8 mouse cellular contexts compared by ENCODE assay signal in the genomic region with DNA sequence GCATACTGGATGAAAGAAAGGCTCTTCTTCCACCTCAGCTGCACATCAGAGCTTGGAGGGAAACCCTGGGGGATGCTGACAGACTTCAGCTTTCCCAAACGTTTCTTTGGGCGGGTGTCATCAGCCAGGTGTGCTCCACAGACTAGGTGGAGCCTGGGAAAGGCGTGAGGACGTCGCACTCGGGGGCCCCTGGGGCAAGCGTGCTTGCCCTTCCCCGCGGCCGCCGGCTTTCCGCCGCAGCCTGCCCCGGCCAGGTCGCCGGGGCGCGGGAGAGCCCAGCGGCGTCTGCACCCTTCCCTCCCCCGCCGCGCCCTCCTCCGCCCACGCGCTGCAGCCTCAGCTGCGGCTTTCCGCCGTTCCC. TPM values are rescaled to one million over a fixed set of nuclear protein-coding genes. Genes with fewer than 3 reads are reported as not detected.
A peak's percentile ranks its signal among the peaks of the same experiment; 100 is the strongest.
DNase-seq lines count a peak whose midpoint lies in the region; ATAC-seq and TF ChIP-seq lines count a peak whose summit lies in the region.

No protein-coding gene starts in this region.

- no peak for DNase-seq in heart, postnatal 0 days (ENCODE audit: low spot score)
- DNase-seq in heart, postnatal 10 days, result no peak
- DNase-seq in MEL (ENCODE audit: low read depth, low spot score), result no peak
- no peak for DNase-seq in spleen, postnatal 10 days (ENCODE audit: low spot score in 2 of 2)
- DNase-seq in adipocyte (ENCODE audit: low spot score), result no peak

- no peak for TF ChIP-seq RAD21 in MEL (IDR thresholded peaks at IDR 0.05; ENCODE audit: low read depth, low read length)

- H3K4me3 ChIP-seq in heart, postnatal 0 days (ENCODE audit: low read depth, low read length), result peak overlapping the region; percentile 64
- peak overlapping the region; percentile 83 to 87 for H3K4me3 ChIP-seq in MEL (ENCODE audit: control insufficient read depth in 1 of 2, insufficient read depth in 1 of 2, low read depth in 2 of 2, low read length in 2 of 2)
- peak overlapping the region; percentile 71 for H3K4me3 ChIP-seq in forebrain, embryonic 15.5 days

- peak overlapping the region; percentile 81 for H3K4me2 ChIP-seq in heart, postnatal 0 days (ENCODE audit: low read depth, low read length)
- peak overlapping the region; percentile 92 for H3K4me2 ChIP-seq in forebrain, embryonic 15.5 days (replicated peaks)

- H3K27ac ChIP-seq in heart, postnatal 0 days (ENCODE audit: low read depth), result peak overlapping the region; percentile 93
- peak overlapping the region; percentile 79 for H3K27ac ChIP-seq in MEL (ENCODE audit: control insufficient read depth, low read depth, low read length)
- H3K27ac ChIP-seq in forebrain, embryonic 15.5 days (replicated peaks), result peak overlapping the region; percentile 92

- TF ChIP-seq POLR2A in MEL (IDR thresholded peaks at IDR 0.05; ENCODE audit: control insufficient read depth in 1 of 2, insufficient read depth in 1 of 2, low read depth in 1 of 2, low read length in 2 of 2, poor library complexity in 1 of 2), result no peak

- TF ChIP-seq EP300 in heart, postnatal 0 days (IDR thresholded peaks at IDR 0.05; ENCODE audit: low read depth), result no peak; the same call in 1 of the 2 replicates
- TF ChIP-seq EP300 in MEL (IDR thresholded peaks at IDR 0.05; ENCODE audit: low read depth in 1 of 2, low read length in 2 of 2), result no peak

- no peaks in the 10 kb centered on the region for H3K9me3 ChIP-seq in heart, postnatal 0 days (replicated peaks; ENCODE audit: control insufficient read depth, low read length)
- H3K9me3 ChIP-seq in MEL (replicated peaks; ENCODE audit: insufficient read depth, low read length), result no peaks in the 10 kb centered on the region
- H3K9me3 ChIP-seq in forebrain, embryonic 15.5 days, result no peaks in the 10 kb centered on the region

- intact Hi-C loops in heart, postnatal 10 days (cut with DNase I), result loop anchor here (1.0 to 5.0 kb wide), 4 partner anchors 21 to 300 kb away; a partner anchor contains a TSS

- WGBS in heart, postnatal 0 days, result 0% methylated on average over 28 of the region's 29 CpGs
- 0% methylated on average over 29 of the region's 29 CpGs for WGBS in forebrain, embryonic 15.5 days

- peak overlapping the region; percentile 75 for H3K9ac ChIP-seq in heart, postnatal 0 days (replicated peaks; ENCODE audit: low read depth, low read length)
- peak overlapping the region; percentile 89 for H3K9ac ChIP-seq in MEL (ENCODE audit: control insufficient read depth, low read depth, low read length, poor library complexity, severe bottlenecking)
- peak overlapping the region; percentile 90 for H3K9ac ChIP-seq in forebrain, embryonic 15.5 days (replicated peaks)

- H3K27me3 ChIP-seq in heart, postnatal 0 days (ENCODE audit: control insufficient read depth, insufficient read depth, low read length), result no peaks in the 10 kb centered on the region
- no peaks in the 10 kb centered on the region for H3K27me3 ChIP-seq in MEL (ENCODE audit: control insufficient read depth in 1 of 2, insufficient read depth in 2 of 2, low read length in 2 of 2)
- no peaks in the 10 kb centered on the region for H3K27me3 ChIP-seq in forebrain, embryonic 15.5 days

- TF ChIP-seq CTCF in heart, postnatal 0 days (IDR thresholded peaks at IDR 0.05; ENCODE audit: low read depth), result no peak
- TF ChIP-seq CTCF in MEL (IDR thresholded peaks at IDR 0.05 in 2 of 3, conservative IDR thresholded peaks at IDR 0.05 in 1 of 3; ENCODE audit: control insufficient read depth in 1 of 3, insufficient read depth in 1 of 3, low read depth in 2 of 3, low read length in 3 of 3, poor library complexity in 1 of 3, severe bottlenecking in 1 of 3), result no peak

- no peak for ATAC-seq in heart, postnatal 0 days (ENCODE audit: insufficient read depth, low read depth)
- peak; percentile 24 for ATAC-seq in forebrain, embryonic 15.5 days (replicated peaks)
- peak; percentile 61 for ATAC-seq in megakaryocyte, adult 5-6 weeks (ENCODE audit: poor library complexity, severe bottlenecking)
- no peak; the same call in 1 of the 2 replicates for ATAC-seq in cerebellum, adult (ENCODE audit: insufficient number of reproducible peaks, low FRiP score, low TSS enrichment)

- peaks cover 6% of the 10 kb centered on the region; the same call in 1 of the 2 replicates for H3K79me2 ChIP-seq in MEL (ENCODE audit: control insufficient read depth, insufficient read depth, low read length, poor library complexity)

- H3K4me1 ChIP-seq in heart, postnatal 0 days (ENCODE audit: control insufficient read depth, insufficient read depth), result peaks cover 7% of the 10 kb centered on the region; the same call in 1 of the 2 replicates
- H3K4me1 ChIP-seq in MEL (ENCODE audit: control insufficient read depth in 1 of 2, insufficient read depth in 2 of 2, low read length in 2 of 2), result peaks cover 4 to 7% of the 10 kb centered on the region in 2 experiments; a peak in 3 of 4 replicates
- H3K4me1 ChIP-seq in forebrain, embryonic 15.5 days, result peaks cover 10% of the 10 kb centered on the region

- H3K36me3 ChIP-seq in heart, postnatal 0 days (replicated peaks; ENCODE audit: control insufficient read depth, insufficient read depth, low read length), result no peaks in the 10 kb centered on the region
- H3K36me3 ChIP-seq in MEL (ENCODE audit: control insufficient read depth in 1 of 2, insufficient read depth in 2 of 2, low read length in 2 of 2), result peaks cover 0 to 9% of the 10 kb centered on the region in 2 experiments; a peak in 2 of 4 replicates
- H3K36me3 ChIP-seq in forebrain, embryonic 15.5 days, result no peaks in the 10 kb centered on the region

TF ChIP-seq in MEL, 35 proteins besides CTCF, POLR2A, EP300 and RAD21:
- TF ChIP-seq USF1 (IDR thresholded peaks at IDR 0.05; ENCODE audit: low read depth, low read length) (no peak), SMC3 (IDR thresholded peaks at IDR 0.05; ENCODE audit: low read depth, low read length) (no peak), TAL1 (IDR thresholded peaks at IDR 0.05; ENCODE audit: low read length) (no peak), POLR2AphosphoS5 (IDR thresholded peaks at IDR 0.05; ENCODE audit: borderline replicate concordance, low read depth, low read length) (no peak), ELF1 (IDR thresholded peaks at IDR 0.05; ENCODE audit: low read depth, low read length) (no peak), BHLHE40 (IDR thresholded peaks at IDR 0.05; ENCODE audit: borderline replicate concordance, low read depth, low read length) (no peak), KAT2A (conservative IDR thresholded peaks at IDR 0.05; ENCODE audit: low read depth, low read length) (no peak), SIN3A (IDR thresholded peaks at IDR 0.05; ENCODE audit: low read length) (no peak), UBTF (IDR thresholded peaks at IDR 0.05; ENCODE audit: borderline replicate concordance, insufficient read depth, low read depth, low read length) (no peak), RCOR1 (IDR thresholded peaks at IDR 0.05; ENCODE audit: low read depth, low read length) (no peak), MYB (IDR thresholded peaks at IDR 0.05; ENCODE audit: low read depth, low read length) (no peak), TCF12 (IDR thresholded peaks at IDR 0.05; ENCODE audit: low read depth, low read length) (no peak), ZC3H11A (IDR thresholded peaks at IDR 0.05; ENCODE audit: low read depth, low read length) (no peak), HCFC1 (IDR thresholded peaks at IDR 0.05; ENCODE audit: low read depth, low read length) (no peak), MAX (IDR thresholded peaks at IDR 0.05; ENCODE audit: low read length) (no peak), TBP (IDR thresholded peaks at IDR 0.05; ENCODE audit: low read depth, low read length) (no peak), ZMIZ1 (IDR thresholded peaks at IDR 0.05; ENCODE audit: low read depth, low read length) (no peak), MXI1 (IDR thresholded peaks at IDR 0.05; ENCODE audit: low read depth, low read length) (no peak), JUND (IDR thresholded peaks at IDR 0.05; ENCODE audit: low read depth, low read length) (no peak), ZKSCAN1 (IDR thresholded peaks at IDR 0.05; ENCODE audit: low read depth, low read length) (no peak)

RNA-seq across cellular contexts. Expression of a gene that starts 21.0 kb away (rescaled TPM):
- 55.2 and 69.4 TPM in 2 replicates for total RNA-seq in heart, postnatal 0 days (2014; rRNA removed; ENCODE audit: low replicate concordance)
- polyA plus RNA-seq in heart, postnatal 0 days (2015; fragmentation: Nextera tagmentation; extraction: Ambion mirVana), result 14.3 and 14.8 TPM in 2 replicates
- 10 to 100 TPM; 69.6 to 70.4 TPM for total RNA-seq in heart, postnatal 10 days (2021)
- 28.7 and 29.3 TPM in 2 replicates for total RNA-seq in MEL (2012; rRNA removed)
- 10 to 100 TPM; 39.6 to 70.5 TPM for polyA plus RNA-seq in MEL (2012; ENCODE audit: insufficient read depth in 1 of 2, insufficient read length in 2 of 2, low read depth in 1 of 2, low replicate concordance in 2 of 2, missing spikeins in 1 of 2)
- polyA plus RNA-seq in forebrain, embryonic 15.5 days (2015; fragmentation: Nextera tagmentation; extraction: Ambion mirVana), result 59.4 and 62.7 TPM in 2 replicates
- total RNA-seq in megakaryocyte, adult 5-6 weeks (2015), result 56.3 and 62.2 TPM in 2 replicates
- total RNA-seq in megakaryocyte, adult 5-6 weeks (2017), result 31.6 and 37.6 TPM in 2 replicates

Comparison
In these comparisons a context has a peak if more than half of its experiments do, and no peak if none do; other contexts are left out.
1. ATAC-seq: peak in forebrain, embryonic 15.5 days (single experiment) and megakaryocyte, adult 5-6 weeks (single experiment); none in heart, postnatal 0 days (single experiment) and cerebellum, adult (single experiment).
2. Peak in every context shown above with its lines, with median percentiles within 50 percentile points of each other: H3K27ac ChIP-seq, H3K4me3 ChIP-seq and H3K9ac ChIP-seq.